Mouse (Mus musculus): ENCODE data around the gene Perp. TPM values are rescaled to one million over a fixed set of nuclear protein-coding genes. Genes with fewer than 3 reads are reported as not detected.
A peak's percentile ranks its signal among the peaks of the same experiment; 100 is the strongest.

Perp gene
- total RNA-seq, 2 experiments from 2014 or later = 3.5 to 4.2 TPM

- no peak for DNase-seq (ENCODE audit: low spot score in 2 of 2)
Observed at GRCm38 (mm10) chr10:18860831-18861230, 16.0 kb downstream of the Perp start.

- DNase-seq (ENCODE audit: low spot score in 2 of 2) = no peak
Observed at GRCm38 (mm10) chr10:18861418-18861817, 16.6 kb downstream of the Perp start.

GRCm38 (mm10) chr10:18863332-18863731, 18.5 kb downstream of the Perp start:
- DNase-seq (ENCODE audit: low spot score in 2 of 2) = no peak

- DNase-seq (ENCODE audit: low spot score in 2 of 2) = no peak
Observed at GRCm38 (mm10) chr10:18864753-18865152, 19.9 kb downstream of the Perp start.

- DNase-seq (ENCODE audit: low spot score in 2 of 2) = no peak
Observed at GRCm38 (mm10) chr10:18870990-18871389, 26.2 kb downstream of the Perp start.

- DNase-seq (ENCODE audit: low spot score in 2 of 2) = no peak
Observed at GRCm38 (mm10) chr10:18876211-18876610, 31.4 kb downstream of the Perp start.

- DNase-seq (ENCODE audit: low spot score in 2 of 2) = no peak
Observed at GRCm38 (mm10) chr10:18878111-18878510, 33.3 kb downstream of the Perp start.

GRCm38 (mm10) chr10:18879160-18879559, 34.3 kb downstream of the Perp start:
- no peak for DNase-seq (ENCODE audit: low spot score in 2 of 2)

- no peak for DNase-seq (ENCODE audit: low spot score in 2 of 2)
Observed at GRCm38 (mm10) chr10:18879690-18880089, 34.9 kb downstream of the Perp start.

GRCm38 (mm10) chr10:18882190-18882589, 37.4 kb downstream of the Perp start:
- DNase-seq (ENCODE audit: low spot score in 2 of 2) = no peak

GRCm38 (mm10) chr10:18886918-18887625, 42.3 kb downstream of the Perp start:
- DNase-seq (ENCODE audit: low spot score in 2 of 2) = peak; percentile 15 to 39

GRCm38 (mm10) chr10:18888751-18889150, 43.9 kb downstream of the Perp start:
- DNase-seq (ENCODE audit: low spot score in 2 of 2) = no peak

GRCm38 (mm10) chr10:18889255-18889654, 44.4 kb downstream of the Perp start:
- DNase-seq (ENCODE audit: low spot score in 2 of 2) = no peak

GRCm38 (mm10) chr10:18891110-18891509, 46.3 kb downstream of the Perp start:
- no peak for DNase-seq (ENCODE audit: low spot score in 2 of 2)

GRCm38 (mm10) chr10:18892102-18892501, 47.3 kb downstream of the Perp start:
- DNase-seq (ENCODE audit: low spot score in 2 of 2) = no peak

- no peak for DNase-seq (ENCODE audit: low spot score in 2 of 2)
Observed at GRCm38 (mm10) chr10:18894259-18895166, 49.7 kb downstream of the Perp start.

GRCm38 (mm10) chr10:18904108-18904507, 59.3 kb downstream of the Perp start:
- DNase-seq (ENCODE audit: low spot score in 2 of 2) = peak; percentile 33 to 60

Other genes starting within 250 kb of the Perp start
- 10 to 100 TPM; 91.2 to 96.4 TPM for gene Arfgef3, start 101.1 kb upstream of the Perp start, total RNA-seq (2021)
- not detected for gene Gm4922, start 58.2 kb upstream of the Perp start, total RNA-seq (2021)
- 1 to 10 TPM; 4.6 to 6.4 TPM for gene Tnfaip3, start 170.6 kb downstream of the Perp start, total RNA-seq (2021)

Measured in left cerebral cortex, adult 18-20 months (tissue).